Mouse (Mus musculus): ENCODE measurements around the gene Ryr2. TPM values are rescaled to one million over a fixed set of nuclear protein-coding genes. Genes with fewer than 3 reads are reported as not detected.
"Not testable (repeated sequence)": the region's sequence is repeated elsewhere in the genome, so short reads cannot be mapped to it uniquely, and the experiment has no call there.

Ryr2 gene
- total RNA-seq, 2 experiments from 2014 or later, result 142 to 159 TPM

DNA sequence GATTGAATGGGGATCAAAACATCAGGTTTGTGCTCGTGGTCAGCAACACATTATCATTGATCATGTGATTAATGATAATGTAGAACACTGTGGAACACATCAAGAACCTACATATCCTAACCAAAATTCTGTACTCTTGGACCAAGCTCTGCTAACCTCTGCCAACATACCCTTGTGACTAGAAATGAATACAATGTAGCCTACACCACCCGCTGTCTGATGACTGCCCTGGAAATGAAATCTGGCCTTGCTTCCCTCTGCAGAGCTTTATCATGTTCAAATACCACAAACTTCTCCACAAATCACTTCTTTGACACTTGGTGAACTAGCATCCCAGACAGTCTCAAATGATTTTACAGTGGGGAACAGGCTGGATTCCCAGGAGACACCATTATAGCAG is 128.4 kb downstream of the Ryr2 start:
- intact Hi-C loops (cut with DNase I), result no loop called here
- DNase-seq (ENCODE audit: low spot score in 2 of 2), result no peak

DNA sequence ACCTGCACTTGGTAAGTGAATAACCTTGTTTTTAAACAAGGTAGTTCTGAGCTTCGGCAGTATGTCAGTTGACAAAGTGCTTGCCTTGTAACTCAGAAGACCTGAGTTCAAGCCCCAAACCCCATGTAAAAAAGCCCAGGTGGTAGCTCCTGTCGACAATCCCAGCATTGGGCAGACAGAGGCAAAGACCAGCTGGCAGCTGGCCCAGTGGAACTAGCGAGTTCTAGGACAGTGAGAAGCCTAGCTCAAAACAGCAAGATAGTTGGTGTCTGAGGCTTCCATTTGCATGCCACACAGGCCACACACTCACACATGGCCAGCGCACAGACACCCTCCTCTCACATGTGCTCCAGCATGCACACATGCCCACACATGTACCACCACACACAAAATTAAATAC is 129.1 kb downstream of the Ryr2 start:
- intact Hi-C loops (cut with DNase I), result no loop called here
- DNase-seq (ENCODE audit: low spot score in 2 of 2), result no peak

GRCm38 (mm10) chr13:11964391-11964790 is 142.4 kb downstream of the Ryr2 start:
- no peak for DNase-seq (ENCODE audit: low spot score in 2 of 2)
- intact Hi-C loops (cut with DNase I), result no loop called here

GRCm38 (mm10) chr13:11959488-11960174 is 147.1 kb downstream of the Ryr2 start:
- DNase-seq (ENCODE audit: low spot score in 2 of 2), result no peak
- intact Hi-C loops (cut with DNase I), result no loop called here

GRCm38 (mm10) chr13:11958854-11959253 is 147.9 kb downstream of the Ryr2 start:
- DNase-seq (ENCODE audit: low spot score in 2 of 2), result no peak
- intact Hi-C loops (cut with DNase I), result no loop called here

DNA sequence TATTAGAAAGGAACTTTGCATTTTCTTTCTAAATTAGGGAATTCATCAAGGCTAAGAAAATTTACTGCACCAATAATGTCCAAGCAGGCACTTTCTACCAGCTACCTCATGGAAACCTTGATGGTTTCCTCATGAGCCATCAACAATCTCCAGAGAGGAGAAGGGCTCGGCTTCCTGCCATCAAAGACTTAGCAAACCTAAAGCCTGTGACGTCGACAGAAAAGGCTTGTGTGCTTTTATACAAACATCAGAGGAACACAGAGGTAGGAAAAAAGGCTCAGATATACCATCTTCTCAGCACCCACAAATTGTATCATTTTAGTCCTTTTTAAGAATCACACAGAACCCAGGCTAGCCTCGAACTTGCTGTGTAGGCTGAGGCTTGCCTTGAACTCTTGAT is 148.5 kb downstream of the Ryr2 start:
- no peak for DNase-seq (ENCODE audit: low spot score in 2 of 2)
- intact Hi-C loops (cut with DNase I), result no loop called here

- DNase-seq (ENCODE audit: low spot score in 2 of 2), result no peak
- intact Hi-C loops (cut with DNase I), result no loop called here
Measured at GRCm38 (mm10) chr13:11951951-11952350, 154.8 kb downstream of the Ryr2 start.

DNA sequence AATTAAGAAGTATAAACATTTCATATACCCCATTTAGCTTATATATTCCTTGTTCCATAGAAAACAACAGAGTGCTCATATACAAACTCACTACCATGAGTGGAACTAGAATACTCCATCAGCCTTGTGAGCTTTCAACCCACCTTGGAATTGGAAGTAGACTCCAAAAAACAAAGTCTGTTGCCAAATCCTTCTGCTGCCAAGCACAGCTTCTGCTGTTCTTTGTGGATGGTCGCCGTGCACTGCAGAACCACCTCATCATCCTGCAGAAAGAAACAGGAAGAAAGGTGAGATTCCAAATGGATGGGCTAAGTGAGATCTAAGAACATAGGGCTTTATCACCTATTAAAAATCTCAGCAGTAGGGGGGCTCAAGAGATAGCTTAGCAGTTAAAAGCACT is 161.0 kb downstream of the Ryr2 start:
- no peak for DNase-seq (ENCODE audit: low spot score in 2 of 2)
- intact Hi-C loops (cut with DNase I), result no loop called here

GRCm38 (mm10) chr13:11941724-11942123 is 165.0 kb downstream of the Ryr2 start:
- no peak for DNase-seq (ENCODE audit: low spot score in 2 of 2)
- intact Hi-C loops (cut with DNase I), result no loop called here

GRCm38 (mm10) chr13:11934297-11935060 is 172.3 kb downstream of the Ryr2 start:
- DNase-seq (ENCODE audit: low spot score in 2 of 2); intact Hi-C loops (cut with DNase I): not testable (repeated sequence)

- intact Hi-C loops (cut with DNase I), result no loop called here
- no peak for DNase-seq (ENCODE audit: low spot score in 2 of 2)
Measured at GRCm38 (mm10) chr13:11933334-11933733, 173.4 kb downstream of the Ryr2 start.

- intact Hi-C loops (cut with DNase I), result no loop called here
- DNase-seq (ENCODE audit: low spot score in 2 of 2), result no peak
Measured at GRCm38 (mm10) chr13:11928709-11929108, 178.0 kb downstream of the Ryr2 start.

GRCm38 (mm10) chr13:11927727-11928126 is 179.0 kb downstream of the Ryr2 start:
- intact Hi-C loops (cut with DNase I), result no loop called here

DNA sequence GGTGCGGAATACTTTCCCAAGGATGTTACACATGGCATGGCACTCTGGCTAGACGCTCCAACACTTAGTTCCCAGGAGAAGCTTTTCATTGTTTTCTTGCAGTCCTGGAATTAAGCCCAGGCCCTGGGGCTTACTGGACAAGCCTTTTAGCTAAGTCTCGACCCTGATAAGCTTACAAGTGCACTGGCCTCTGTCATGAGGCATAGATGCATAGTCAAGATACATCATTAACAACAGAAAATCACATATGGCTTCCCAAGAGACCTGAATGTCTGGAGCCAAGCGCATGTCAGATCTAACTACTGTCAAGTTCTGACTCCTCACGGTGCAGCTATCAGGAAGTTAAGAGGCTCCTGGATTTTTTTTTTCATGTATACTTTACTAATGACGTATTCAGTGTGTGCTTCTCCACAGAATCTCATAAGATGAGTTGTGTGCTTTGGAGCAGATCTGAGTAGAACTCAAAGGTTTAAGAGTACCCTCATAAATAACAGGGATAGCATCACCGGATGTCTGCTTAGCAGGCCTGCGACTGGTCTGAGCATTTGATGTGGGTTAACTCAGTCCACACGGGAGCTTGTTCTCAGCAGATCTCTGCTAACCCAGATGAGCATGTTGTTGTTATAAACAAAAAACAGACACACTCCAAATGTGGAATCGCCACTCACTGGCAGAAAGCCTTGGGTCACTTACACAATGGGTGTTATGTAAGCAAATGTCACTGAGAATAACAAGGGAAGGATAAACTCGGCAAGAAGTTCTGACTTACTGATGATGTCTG is 179.8 kb downstream of the Ryr2 start:
- intact Hi-C loops (cut with DNase I), result no loop called here
- DNase-seq (ENCODE audit: low spot score in 2 of 2), result no peak

More at GRCm38 (mm10) chr13:11927727-11928126, 179.0 kb downstream of the Ryr2 start:
- DNase-seq (ENCODE audit: low spot score in 2 of 2), result no peak

DNA sequence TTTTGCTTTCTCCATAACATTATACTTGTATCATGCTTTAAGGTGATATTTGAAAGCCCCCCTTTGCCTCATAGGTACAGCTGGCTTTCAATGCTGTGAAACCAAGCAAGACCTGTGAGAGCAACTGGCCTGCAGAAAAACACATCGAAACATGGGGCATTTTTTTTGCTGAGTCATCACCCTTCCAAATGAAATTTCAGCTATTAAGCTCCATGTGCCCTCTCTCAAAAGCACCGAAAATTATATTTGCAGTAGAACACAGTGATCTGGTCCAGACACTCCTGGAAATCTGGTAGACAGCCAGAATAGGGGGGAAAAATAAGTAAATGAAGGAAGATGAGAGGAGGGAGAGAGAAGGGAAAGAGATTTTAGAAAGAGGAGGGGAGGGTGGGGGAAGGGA is 180.5 kb downstream of the Ryr2 start:
- intact Hi-C loops (cut with DNase I), result no loop called here
- DNase-seq (ENCODE audit: low spot score in 2 of 2), result no peak

DNA sequence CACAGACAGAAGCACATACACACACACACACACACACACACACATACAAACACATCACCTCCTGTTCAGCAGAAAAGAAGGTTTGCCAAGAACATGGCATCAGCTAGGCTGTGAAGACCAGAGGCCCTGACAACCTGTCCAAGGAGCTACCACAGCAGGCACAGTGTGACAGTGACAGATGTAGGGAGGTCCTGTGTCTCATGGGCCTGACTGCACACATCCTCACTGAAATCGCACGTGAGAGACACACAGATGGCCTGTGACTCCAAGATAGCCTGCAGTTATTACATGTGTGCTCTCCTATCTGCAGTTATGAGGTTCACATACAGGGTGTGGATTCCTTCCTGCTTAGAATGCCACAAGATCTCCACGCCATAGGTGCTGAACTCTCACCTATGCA is 182.0 kb downstream of the Ryr2 start:
- intact Hi-C loops (cut with DNase I), result no loop called here
- DNase-seq (ENCODE audit: low spot score in 2 of 2), result no peak

GRCm38 (mm10) chr13:11920495-11920894 is 186.2 kb downstream of the Ryr2 start:
- intact Hi-C loops (cut with DNase I), result loop anchor here (1.0 kb wide), 1 partner anchor 39 kb away; no protein-coding TSS in a partner anchor
- no peak for DNase-seq (ENCODE audit: low spot score in 2 of 2)

DNA sequence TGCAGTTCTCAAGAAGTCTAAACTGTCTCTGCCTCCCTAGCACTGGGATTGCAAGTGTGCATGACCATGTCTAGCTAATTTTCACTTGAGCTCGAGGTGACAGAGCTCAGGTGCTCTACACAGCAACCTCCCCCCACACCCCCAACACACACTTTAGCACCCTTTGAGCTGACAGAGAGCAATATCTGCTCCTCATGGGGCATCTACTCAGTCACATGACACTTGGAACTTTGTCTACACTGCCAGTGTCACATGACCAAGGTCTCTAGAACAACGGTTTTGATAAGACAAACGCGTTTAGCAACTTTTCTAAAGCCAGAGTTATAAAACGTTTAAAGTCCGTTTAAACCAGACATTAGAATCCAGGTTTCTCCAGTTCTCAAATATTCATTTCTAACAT is 187.3 kb downstream of the Ryr2 start:
- DNase-seq (ENCODE audit: low spot score in 2 of 2), result no peak
- intact Hi-C loops (cut with DNase I), result no loop called here

- DNase-seq (ENCODE audit: low spot score in 2 of 2), result no peak
- intact Hi-C loops (cut with DNase I), result no loop called here
Measured at GRCm38 (mm10) chr13:11915619-11916018, 191.1 kb downstream of the Ryr2 start.

DNA sequence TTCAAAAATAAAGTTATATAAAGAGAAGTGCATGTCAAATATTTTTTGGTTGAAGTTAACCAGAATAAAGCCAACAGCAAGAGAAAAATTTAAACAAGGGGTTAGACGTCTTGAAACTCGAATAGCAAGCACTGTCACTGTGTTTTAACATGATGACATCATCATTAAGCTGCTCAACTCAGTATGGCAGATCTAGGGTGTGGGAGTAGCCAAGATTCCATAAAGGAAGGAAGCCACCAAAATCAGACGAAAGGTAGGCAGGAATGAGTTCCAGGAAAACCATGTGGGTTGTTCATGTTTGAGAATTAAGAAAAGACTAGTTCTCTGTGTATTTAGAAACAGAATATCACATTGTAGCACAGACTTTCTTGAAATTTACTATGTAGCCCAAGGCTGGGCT is 192.1 kb downstream of the Ryr2 start:
- intact Hi-C loops (cut with DNase I), result no loop called here
- DNase-seq (ENCODE audit: low spot score in 2 of 2), result no peak

Measured in left cerebral cortex, postnatal 14 days (tissue).